Mouse (Mus musculus) limb, embryonic 13.5 days (tissue): ENCODE data around the gene Arhgef7. TPM values are rescaled to one million over a fixed set of nuclear protein-coding genes. Genes with fewer than 3 reads are reported as not detected.
A peak's percentile ranks its signal among the peaks of the same experiment; 100 is the strongest.

Source experiments
- ATAC-seq: fragments of 200-750 bp; cut with Nextera tagmentation; 2 replicates; pipeline ENCODE4 v1.8.0; 2017; ENCODE audit warnings: low read depth, moderate number of reproducible peaks, moderate TSS enrichment; ENCODE audit not compliant: low FRiP score
- H3K27ac ChIP-seq: fragments of 300-500 bp; sonication (generic); 2 replicates; pipeline ENCODE4 v1.5.1; 2015; ENCODE audit warnings: inconsistent platforms, mild to moderate bottlenecking, moderate library complexity
- H3K27me3 ChIP-seq: fragments of 300-500 bp; sonication (generic); 2 replicates; pipeline ENCODE4 v1.6.1; 2015; ENCODE audit warnings: mild to moderate bottlenecking, inconsistent platforms
- H3K36me3 ChIP-seq: fragments of 300-500 bp; sonication (generic); 2 replicates; pipeline ENCODE4 v1.6.1; 2015; ENCODE audit warnings: inconsistent platforms, mild to moderate bottlenecking, moderate library complexity
- H3K4me1 ChIP-seq: fragments of 300-500 bp; sonication (generic); 2 replicates; pipeline ENCODE4 v1.6.1; 2015; ENCODE audit warnings: inconsistent platforms
- H3K4me2 ChIP-seq: fragments of 300-500 bp; sonication (generic); replicated peaks from 2 replicates; pipeline ENCODE4 v1.6.1; 2015; ENCODE audit warnings: inconsistent platforms, mild to moderate bottlenecking, moderate library complexity
- H3K4me3 ChIP-seq: fragments of 300-500 bp; sonication (generic); 2 replicates; pipeline ENCODE4 v1.5.1; 2015; ENCODE audit warnings: moderate library complexity, mild to moderate bottlenecking, inconsistent platforms
- H3K9ac ChIP-seq: fragments of 300-500 bp; sonication (generic); 2 replicates; pipeline ENCODE4 v1.6.1; 2015; ENCODE audit warnings: mild to moderate bottlenecking, inconsistent platforms
- H3K9me3 ChIP-seq: fragments of 300-500 bp; sonication (generic); 2 replicates; pipeline ENCODE4 v1.6.1; 2016; ENCODE audit warnings: inconsistent platforms
- WGBS: fragments of 180-500 bp; shearing (Covaris S2); methylation state at CpG from one replicate; pipeline ENCODE4 v1.1.7; 2015; 5-methylcytosine and 5-hydroxymethylcytosine counted together
- polyA plus RNA-seq: library from polyadenylated mRNA; unstranded; fragments of >200 nt; fragmentation: Nextera tagmentation; extraction: Ambion mirVana; gene quantifications from 2 replicates; pipeline ENCODE4 v1.2.1, GENCODE M21; 2015

Gene Arhgef7
- polyA plus RNA-seq, 1 experiment from 2014 or later: 52.3 TPM

DNA sequence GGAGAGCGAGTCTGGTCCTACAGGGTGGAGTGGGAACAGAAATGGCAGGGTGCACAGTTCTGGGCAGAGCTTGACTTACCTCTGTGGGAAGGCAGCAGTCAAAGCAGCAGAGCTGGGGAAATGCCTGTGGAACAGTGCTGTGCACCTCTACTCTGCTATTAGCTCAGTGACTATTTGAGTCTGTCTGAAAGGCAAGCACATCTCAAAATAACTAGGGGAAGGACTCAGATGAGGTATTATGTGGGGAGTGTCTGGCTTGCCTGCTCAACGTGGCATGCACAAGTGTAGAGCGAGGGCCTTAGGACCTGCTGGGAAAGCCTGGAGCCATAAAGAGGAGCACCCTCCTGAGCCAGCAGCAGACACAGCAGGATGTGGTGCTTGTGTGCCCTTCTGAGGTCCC is 79.8 kb downstream of the Arhgef7 start:
- Histone ChIP-seq H3K27ac (no peak overlapping the region), H3K4me1 (no peaks in the 10 kb centered on the region), H3K36me3 (peaks cover 98% of the 10 kb centered on the region), H3K9me3 (no peaks in the 10 kb centered on the region), H3K4me3 (no peak overlapping the region), H3K27me3 (no peaks in the 10 kb centered on the region), H3K4me2 (no peak overlapping the region), H3K9ac (no peak overlapping the region)
- no peak for ATAC-seq
- 85% methylated on average over 3 of the region's 3 CpGs for WGBS

DNA sequence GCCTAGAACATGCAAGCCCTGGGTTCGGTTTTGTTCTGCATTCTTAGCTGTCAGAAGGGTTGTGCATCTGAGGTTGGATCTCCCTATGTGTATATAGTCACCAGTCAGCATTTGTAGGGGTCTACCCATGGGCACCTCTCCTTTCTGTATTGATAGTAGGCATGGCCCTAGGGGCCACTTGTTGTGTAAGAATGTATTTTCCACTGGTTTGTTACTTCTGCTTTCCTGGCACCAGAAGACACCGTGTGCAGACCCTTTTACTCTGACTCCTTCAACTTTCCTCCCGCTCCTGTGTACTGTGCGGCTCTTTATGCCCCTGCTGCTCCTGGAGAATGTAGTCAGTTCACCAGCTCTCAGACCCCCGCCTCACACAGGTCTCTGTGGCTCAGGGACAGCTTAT is 80.5 kb downstream of the Arhgef7 start:
- H3K4me2 ChIP-seq: no peak overlapping the region
- H3K27ac ChIP-seq: no peak overlapping the region
- H3K4me1 ChIP-seq: no peaks in the 10 kb centered on the region
- ATAC-seq: no peak
- H3K9ac ChIP-seq: no peak overlapping the region
- H3K36me3 ChIP-seq: peaks cover 98% of the 10 kb centered on the region
- no peaks in the 10 kb centered on the region for H3K9me3 ChIP-seq
- H3K4me3 ChIP-seq: no peak overlapping the region
- 95% methylated on average over 5 of the region's 5 CpGs for WGBS
- no peaks in the 10 kb centered on the region for H3K27me3 ChIP-seq

DNA sequence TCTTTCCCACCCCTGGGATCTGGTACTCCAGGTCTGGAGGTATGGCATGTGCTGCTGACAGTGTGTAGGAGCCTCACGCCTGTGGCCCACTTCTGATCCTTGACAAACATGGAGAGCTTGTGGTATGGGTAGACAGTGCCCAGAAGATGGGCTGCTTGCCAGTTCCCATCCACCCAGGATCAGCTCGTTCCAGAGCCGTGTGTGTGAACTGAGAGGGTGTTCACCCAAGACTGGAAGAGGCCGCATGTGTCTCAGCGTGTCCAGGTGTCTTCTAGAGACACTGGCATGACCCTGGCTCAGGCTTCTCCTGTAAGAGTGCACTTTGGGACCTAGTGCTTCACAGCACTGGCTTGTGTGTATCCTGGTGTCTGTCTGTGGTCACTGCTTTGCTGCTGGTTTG is 82.9 kb downstream of the Arhgef7 start:
- Histone ChIP-seq H3K4me2 (no peak overlapping the region), H3K27ac (no peak overlapping the region), H3K4me3 (no peak overlapping the region), H3K27me3 (no peaks in the 10 kb centered on the region), H3K9ac (no peak overlapping the region), H3K36me3 (peaks cover 99% of the 10 kb centered on the region), H3K9me3 (no peaks in the 10 kb centered on the region), H3K4me1 (no peaks in the 10 kb centered on the region)
- no peak for ATAC-seq
- WGBS: 94% methylated on average over 5 of the region's 5 CpGs

DNA sequence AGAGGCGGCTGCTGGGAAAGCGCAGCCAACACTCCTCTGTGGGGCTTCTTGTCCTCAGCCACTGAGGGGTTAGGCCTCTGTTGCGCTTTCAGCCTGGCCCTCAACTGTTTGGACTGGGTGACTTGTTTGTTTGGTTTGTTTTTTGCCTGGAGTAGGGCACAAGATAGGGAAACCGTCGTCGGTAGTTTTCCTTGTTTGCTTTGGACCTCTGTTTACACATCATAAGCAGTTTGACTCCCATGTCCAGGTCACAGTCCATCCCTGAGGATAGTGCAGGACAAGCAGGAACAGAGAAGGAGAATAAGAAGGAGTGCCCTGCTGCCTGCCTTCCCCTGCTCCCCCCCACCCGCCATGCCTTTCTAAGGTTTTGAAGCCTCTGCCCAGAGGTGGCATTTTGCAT is 86.3 kb downstream of the Arhgef7 start:
- no peaks in the 10 kb centered on the region for H3K9me3 ChIP-seq
- H3K4me2 ChIP-seq: no peak overlapping the region
- H3K27ac ChIP-seq: no peak overlapping the region
- H3K4me3 ChIP-seq: no peak overlapping the region
- WGBS: 88% methylated on average over 7 of the region's 7 CpGs
- no peaks in the 10 kb centered on the region for H3K27me3 ChIP-seq
- H3K36me3 ChIP-seq: peaks cover 99% of the 10 kb centered on the region
- no peak overlapping the region for H3K9ac ChIP-seq
- no peaks in the 10 kb centered on the region for H3K4me1 ChIP-seq
- no peak for ATAC-seq

DNA sequence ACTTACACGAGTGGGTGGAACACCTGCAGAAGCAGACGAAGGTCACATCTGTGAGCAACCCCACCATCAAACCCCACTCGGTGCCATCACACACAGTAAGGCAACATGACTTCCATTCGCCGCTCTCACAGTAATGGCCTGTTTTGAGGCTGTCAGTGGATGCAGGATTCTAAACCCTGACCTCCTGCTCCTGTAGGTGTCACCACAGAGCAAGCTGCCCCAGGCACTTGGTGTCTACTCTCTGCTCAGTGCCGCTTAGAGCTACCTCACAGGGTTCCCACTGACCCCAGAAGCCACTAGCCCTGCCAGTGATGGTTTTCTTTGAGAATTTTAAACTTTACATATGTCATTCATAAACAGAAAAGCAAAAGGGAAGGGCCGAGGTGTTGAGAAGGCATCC is 87.7 kb downstream of the Arhgef7 start:
- no peak for ATAC-seq
- no peaks in the 10 kb centered on the region for H3K4me1 ChIP-seq
- no peak overlapping the region for H3K4me2 ChIP-seq
- H3K36me3 ChIP-seq: peaks cover 99% of the 10 kb centered on the region
- 80% methylated on average over 7 of the region's 7 CpGs for WGBS
- H3K9ac ChIP-seq: no peak overlapping the region
- no peak overlapping the region for H3K27ac ChIP-seq
- no peaks in the 10 kb centered on the region for H3K9me3 ChIP-seq
- H3K27me3 ChIP-seq: no peaks in the 10 kb centered on the region
- H3K4me3 ChIP-seq: no peak overlapping the region

DNA sequence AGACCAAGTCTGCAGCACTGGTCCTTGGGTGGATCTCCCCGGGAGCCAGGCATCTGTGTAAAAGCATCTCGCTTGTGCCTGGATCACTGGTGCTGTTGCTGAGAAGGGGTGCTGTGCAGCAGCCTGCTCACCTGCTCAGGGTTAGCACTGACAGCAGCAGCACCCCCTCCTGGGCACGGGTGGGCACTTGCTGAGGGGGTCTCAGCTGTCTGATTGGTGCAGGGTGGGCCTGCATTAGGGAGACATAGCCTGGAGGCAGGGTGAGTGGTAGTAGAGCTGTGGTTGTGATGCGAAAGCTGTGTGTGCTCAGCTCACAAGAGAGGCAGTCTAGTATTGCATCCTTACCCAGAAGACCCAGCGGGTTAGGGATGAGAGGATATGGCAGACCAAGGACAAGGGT is 92.6 kb downstream of the Arhgef7 start:
- no peak overlapping the region for H3K27ac ChIP-seq
- H3K36me3 ChIP-seq: peaks cover 98% of the 10 kb centered on the region
- no peaks in the 10 kb centered on the region for H3K9me3 ChIP-seq
- H3K4me2 ChIP-seq: no peak overlapping the region
- 85% methylated on average over 5 of the region's 5 CpGs for WGBS
- no peak for ATAC-seq
- H3K9ac ChIP-seq: no peak overlapping the region
- no peaks in the 10 kb centered on the region for H3K4me1 ChIP-seq
- H3K4me3 ChIP-seq: no peak overlapping the region
- H3K27me3 ChIP-seq: no peaks in the 10 kb centered on the region

DNA sequence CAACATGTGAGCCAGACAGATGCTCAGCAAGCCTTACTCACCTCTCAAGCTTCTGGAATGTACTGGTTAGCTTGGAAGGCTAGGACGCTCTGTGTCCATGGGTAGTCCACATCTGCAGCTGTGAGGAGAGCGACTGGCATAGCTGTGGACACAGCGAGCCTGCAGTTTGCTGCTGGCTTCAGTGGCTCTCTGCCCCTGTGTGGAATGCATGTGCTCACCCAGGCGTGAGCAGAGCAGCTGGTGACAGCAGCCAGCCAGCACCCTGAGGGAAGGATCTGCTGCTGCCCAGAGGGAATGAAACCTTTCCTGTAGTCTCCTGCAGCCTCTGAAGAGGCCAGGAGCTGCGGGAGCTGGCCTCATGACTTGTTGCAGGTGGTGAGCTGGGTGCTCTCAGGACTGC is 93.0 kb downstream of the Arhgef7 start:
- peaks cover 98% of the 10 kb centered on the region for H3K36me3 ChIP-seq
- ATAC-seq: no peak
- 86% methylated on average over 5 of the region's 5 CpGs for WGBS

DNA sequence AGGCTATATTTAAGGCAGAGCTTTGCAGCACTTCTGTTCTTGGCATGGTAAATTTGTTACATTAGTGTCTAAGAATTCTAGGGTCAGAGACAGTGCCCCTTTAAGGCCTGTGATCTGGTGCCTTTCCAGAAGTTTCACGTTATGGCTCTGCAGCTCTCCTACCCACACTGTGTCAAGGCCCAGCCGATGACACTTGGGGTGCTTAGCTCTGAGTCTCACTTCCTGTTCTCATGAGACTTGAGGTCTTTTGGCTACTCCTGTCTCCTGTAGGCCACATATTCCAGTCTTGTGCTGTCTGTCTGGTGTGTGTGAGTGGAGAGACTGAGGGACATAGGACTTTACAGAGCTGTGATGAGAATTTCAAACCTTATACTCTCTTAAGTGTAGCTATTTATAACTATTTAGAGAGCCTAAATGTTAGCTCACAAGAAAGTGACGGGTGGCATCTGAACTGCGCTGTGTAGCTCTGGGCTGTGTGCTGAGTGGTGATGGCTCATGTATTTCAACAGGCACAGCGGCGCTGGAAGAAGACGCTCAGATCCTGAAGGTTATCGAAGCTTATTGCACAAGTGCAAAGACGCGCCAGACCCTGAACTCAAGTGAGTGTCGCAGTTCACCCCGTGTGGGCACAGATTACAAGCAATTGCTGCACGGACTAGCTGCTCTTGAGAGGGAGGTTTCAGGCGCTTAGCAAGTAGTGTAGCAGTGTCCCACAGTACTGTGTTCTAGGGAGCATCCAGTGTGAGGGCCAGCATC is 94.1 kb downstream of the Arhgef7 start:
- Histone ChIP-seq H3K4me1 (no peaks in the 10 kb centered on the region), H3K36me3 (peaks cover 98% of the 10 kb centered on the region), H3K27me3 (no peaks in the 10 kb centered on the region), H3K27ac (no peak overlapping the region), H3K9ac (no peak overlapping the region), H3K4me2 (no peak overlapping the region), H3K4me3 (no peak overlapping the region), H3K9me3 (no peaks in the 10 kb centered on the region)
- 91% methylated on average over 14 of the region's 14 CpGs for WGBS
- no peak for ATAC-seq

More for the DNA sequence above, 93.0 kb downstream of the Arhgef7 start:
- H3K27ac ChIP-seq: no peak overlapping the region
- H3K27me3 ChIP-seq: no peaks in the 10 kb centered on the region
- H3K9me3 ChIP-seq: no peaks in the 10 kb centered on the region
- no peak overlapping the region for H3K4me2 ChIP-seq
- H3K4me3 ChIP-seq: no peak overlapping the region
- H3K4me1 ChIP-seq: no peaks in the 10 kb centered on the region
- no peak overlapping the region for H3K9ac ChIP-seq

DNA sequence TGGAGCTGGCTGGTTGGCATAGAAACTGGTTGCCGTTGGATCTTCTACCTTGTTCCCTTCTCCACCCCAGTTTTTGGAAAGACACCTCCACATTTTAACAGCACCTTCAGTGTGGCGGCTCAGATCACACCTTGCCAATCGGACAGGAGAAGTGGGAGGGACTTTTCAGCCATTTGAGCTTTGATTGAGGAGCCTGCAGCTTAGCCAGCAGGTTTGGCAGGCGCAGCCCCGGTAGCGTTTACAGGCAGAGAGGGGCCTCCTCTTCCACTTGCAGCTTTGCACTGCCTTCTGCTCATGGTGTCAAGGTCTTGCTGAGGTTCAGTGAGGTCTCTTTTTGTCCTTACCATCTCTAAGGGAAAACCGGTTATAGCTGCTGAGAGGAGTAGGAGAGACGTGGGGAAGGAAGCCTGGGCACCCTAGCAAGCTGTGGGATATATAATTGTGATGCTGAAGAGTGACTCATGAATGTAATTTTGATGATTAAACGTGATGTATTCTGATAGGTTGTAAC is 95.1 kb downstream of the Arhgef7 start:
- H3K9me3 ChIP-seq: no peaks in the 10 kb centered on the region
- no peak for ATAC-seq

DNA sequence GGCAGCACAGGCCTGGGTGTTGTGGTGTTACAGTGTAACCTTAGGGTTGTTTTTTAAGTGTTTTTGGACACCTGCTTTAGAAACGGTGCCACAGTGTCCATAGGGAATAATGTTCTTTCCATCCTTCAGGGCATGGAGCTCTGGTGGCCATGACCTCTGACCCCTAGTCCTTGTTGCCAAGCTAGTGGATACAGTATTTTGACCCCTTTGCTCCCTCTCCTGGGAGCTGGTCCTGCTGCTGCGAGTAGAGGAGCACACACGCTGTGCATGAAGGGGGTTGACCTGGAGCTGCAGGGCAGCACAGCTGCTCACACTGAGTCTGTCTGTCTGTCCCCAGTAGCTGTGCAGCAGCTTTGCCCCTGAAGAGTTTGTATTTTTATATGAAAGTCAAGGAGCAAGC is 98.2 kb downstream of the Arhgef7 start:
- Histone ChIP-seq H3K27ac (no peak overlapping the region), H3K4me1 (no peaks in the 10 kb centered on the region), H3K27me3 (no peaks in the 10 kb centered on the region), H3K4me2 (no peak overlapping the region), H3K9me3 (no peaks in the 10 kb centered on the region), H3K9ac (no peak overlapping the region), H3K36me3 (peaks cover 91% of the 10 kb centered on the region), H3K4me3 (no peak overlapping the region)
- no peak for ATAC-seq
- 66% methylated on average over 3 of the region's 3 CpGs for WGBS

More for the DNA sequence above, 95.1 kb downstream of the Arhgef7 start:
- Histone ChIP-seq H3K9ac (0 out of 2 replicates have a peak overlapping the region, but pooled peaks have one; percentile 19), H3K27me3 (no peaks in the 10 kb centered on the region), H3K4me1 (no peaks in the 10 kb centered on the region), H3K27ac (no peak overlapping the region), H3K36me3 (peaks cover 95% of the 10 kb centered on the region), H3K4me2 (no peak overlapping the region), H3K4me3 (no peak overlapping the region)
- WGBS: 59% methylated on average over 9 of the region's 9 CpGs

DNA sequence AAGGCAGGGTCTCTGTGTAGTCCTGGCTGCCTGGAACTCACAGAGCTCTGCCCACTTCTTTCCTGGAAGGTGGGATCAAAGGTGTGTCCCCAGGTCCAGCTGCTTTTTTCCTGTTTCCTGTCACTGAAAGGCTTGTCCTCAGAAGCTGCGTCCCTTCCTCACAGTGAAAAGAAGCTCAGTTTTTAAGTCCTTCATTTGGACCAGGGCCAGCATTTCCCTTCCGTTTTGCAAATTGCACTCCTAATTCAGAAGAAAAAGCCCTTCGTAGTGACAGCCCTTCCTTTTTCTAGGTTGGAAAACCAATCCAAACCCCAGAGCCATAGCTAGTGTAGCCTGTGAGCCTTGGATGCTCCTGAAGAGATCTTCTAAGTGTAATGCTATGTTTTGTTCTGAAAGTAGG is 99.8 kb downstream of the Arhgef7 start:
- 80% methylated on average over 3 of the region's 3 CpGs for WGBS
- Histone ChIP-seq H3K9ac (no peak overlapping the region), H3K27me3 (no peaks in the 10 kb centered on the region), H3K36me3 (peaks cover 91% of the 10 kb centered on the region), H3K4me3 (no peak overlapping the region), H3K9me3 (no peaks in the 10 kb centered on the region), H3K4me2 (no peak overlapping the region), H3K4me1 (no peaks in the 10 kb centered on the region), H3K27ac (no peak overlapping the region)
- ATAC-seq: no peak

DNA sequence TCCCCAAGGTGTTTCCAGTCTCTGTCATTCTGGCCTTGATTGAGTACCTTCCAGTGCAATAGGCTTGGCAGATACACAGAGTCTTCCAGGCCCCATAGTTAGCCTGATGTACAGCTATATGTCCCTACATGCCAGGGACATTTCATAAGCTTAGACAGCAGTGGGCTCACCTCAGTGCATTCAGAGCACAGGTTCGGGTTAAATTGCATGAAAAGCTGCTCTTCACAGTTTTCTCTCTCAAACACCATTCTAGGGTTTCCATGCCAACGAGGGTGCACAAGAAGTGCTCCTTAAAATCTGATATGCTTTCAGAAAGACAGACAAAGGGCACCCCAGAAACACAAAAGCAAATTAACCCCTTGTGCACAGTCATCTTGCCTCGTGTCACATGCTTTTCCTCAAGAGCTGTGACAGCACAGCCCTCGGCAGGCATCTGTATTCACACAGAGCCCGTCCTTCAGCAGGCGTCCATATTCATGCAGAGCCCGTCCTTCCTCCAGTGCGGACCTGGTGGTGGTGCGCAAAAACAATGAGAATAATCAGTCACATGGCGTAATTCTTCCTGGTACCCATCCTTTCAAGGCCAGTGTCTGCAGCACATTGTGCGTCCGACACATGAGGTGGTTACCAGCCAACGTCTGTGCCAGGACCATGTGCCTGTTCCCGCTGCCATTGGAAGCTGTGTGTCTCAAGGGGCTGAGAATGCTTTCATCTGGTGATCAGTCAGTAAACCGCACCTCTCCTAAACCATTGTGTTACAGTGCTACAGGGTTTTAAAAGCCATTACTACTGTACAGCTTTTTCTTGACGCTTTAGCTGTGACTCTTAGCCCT is 102.9 kb downstream of the Arhgef7 start:
- Histone ChIP-seq H3K9me3 (no peaks in the 10 kb centered on the region), H3K9ac (no peak overlapping the region), H3K4me2 (no peak overlapping the region), H3K36me3 (peaks cover 91% of the 10 kb centered on the region), H3K4me3 (no peak overlapping the region), H3K27me3 (no peaks in the 10 kb centered on the region), H3K4me1 (no peaks in the 10 kb centered on the region), H3K27ac (no peak overlapping the region)
- 89% methylated on average over 16 of the region's 16 CpGs for WGBS
- ATAC-seq: no peak
